Mouse (Mus musculus) lung, embryonic 14.5 days (tissue): ENCODE results near the gene Nin. TPM values are rescaled to one million over a fixed set of nuclear protein-coding genes. Genes with fewer than 3 reads are reported as not detected.

Experiments
- ATAC-seq: fragments of 200-750 bp; cut with Nextera tagmentation; 2 replicates; pipeline ENCODE4 v1.8.0; 2017; ENCODE audit warnings: mild to moderate bottlenecking, moderate TSS enrichment, moderate library complexity; ENCODE audit not compliant: insufficient read depth
- DNase-seq: peaks from one replicate; pipeline ENCODE4 v3.0.0-alpha.2; 2015
- H3K27ac ChIP-seq: fragments of 300-500 bp; sonication (generic); 2 replicates; pipeline ENCODE4 v1.5.1; 2014; ENCODE audit warnings: low read depth, mild to moderate bottlenecking, moderate library complexity
- H3K27me3 ChIP-seq: fragments of 300-500 bp; sonication (generic); 2 replicates; pipeline ENCODE4 v1.6.1; 2014; ENCODE audit warnings: low read length, control low read depth; ENCODE audit not compliant: insufficient read depth
- H3K36me3 ChIP-seq: fragments of 300-500 bp; sonication (generic); 2 replicates; pipeline ENCODE4 v1.6.1; 2014; ENCODE audit warnings: control low read depth; ENCODE audit not compliant: insufficient read depth
- H3K4me1 ChIP-seq: fragments of 300-500 bp; sonication (generic); 2 replicates; pipeline ENCODE4 v1.6.1; 2014; ENCODE audit warnings: antibody characterized with exemption, control low read depth; ENCODE audit not compliant: insufficient read depth
- H3K4me2 ChIP-seq: fragments of 300-500 bp; sonication (generic); 2 replicates; pipeline ENCODE4 v1.6.1; 2014; ENCODE audit warnings: mild to moderate bottlenecking
- H3K4me3 ChIP-seq: fragments of 300-500 bp; sonication (generic); 2 replicates; pipeline ENCODE4 v1.5.1; 2014; ENCODE audit warnings: low read depth, low read length
- H3K9ac ChIP-seq: fragments of 300-500 bp; sonication (generic); 2 replicates; pipeline ENCODE4 v1.6.1; 2014
- H3K9me3 ChIP-seq: fragments of 300-500 bp; sonication (generic); 2 replicates; pipeline ENCODE4 v1.6.1; 2016; ENCODE audit warnings: low read depth, low read length, control low read depth
- CTCF ChIP-seq: IDR thresholded peaks from 2 replicates; pipeline ENCODE4 v1.5.1; 2016; ENCODE audit warnings: antibody characterized with exemption, low read depth
- WGBS: fragments of 180-500 bp; shearing (Covaris S2); extraction: QIAGEN DNeasy Blood & Tissue Kit; methylation state at CpG from one replicate; pipeline ENCODE4 v1.1.7; 2014; 5-methylcytosine and 5-hydroxymethylcytosine counted together
- polyA plus RNA-seq: library from polyadenylated mRNA; unstranded; fragments of >200 nt; fragmentation: Nextera tagmentation; extraction: Ambion mirVana; gene quantifications from 2 replicates; pipeline ENCODE4 v1.2.1, GENCODE M21; 2014

The Nin gene
- polyA plus RNA-seq, 1 experiment from 2014 or later = 25.1 TPM

GRCm38 (mm10) chr12:70102426-70102825, 11.1 kb downstream of the Nin start:
- WGBS = 84% methylated on average over 9 of the region's 9 CpGs

GRCm38 (mm10) chr12:70101823-70102222, 11.7 kb downstream of the Nin start:
- Histone ChIP-seq H3K4me3 (no peak overlapping the region), H3K27ac (no peak overlapping the region), H3K9ac (no peak overlapping the region), H3K4me2 (no peak overlapping the region), H3K27me3 (no peaks in the 10 kb centered on the region), H3K36me3 (peaks cover 9% of the 10 kb centered on the region; the same call in 1 of the 2 replicates), H3K9me3 (no peaks in the 10 kb centered on the region), H3K4me1 (0 out of 2 replicates have a peak, but pooled peaks cover 3% of the 10 kb centered on the region)
- TF ChIP-seq CTCF = no peak
- DNase-seq = no peak
- WGBS = 74% methylated on average over 5 of the region's 5 CpGs
- ATAC-seq = no peak

More at GRCm38 (mm10) chr12:70102426-70102825, 11.1 kb downstream of the Nin start:
- no peaks in the 10 kb centered on the region for H3K27me3 ChIP-seq
- ATAC-seq (no peak), DNase-seq (no peak)
- H3K4me2 ChIP-seq = no peak overlapping the region
- TF ChIP-seq CTCF = no peak
- no peak overlapping the region for H3K4me3 ChIP-seq
- H3K4me1 ChIP-seq = 0 out of 2 replicates have a peak, but pooled peaks cover 3% of the 10 kb centered on the region
- no peaks in the 10 kb centered on the region for H3K9me3 ChIP-seq
- no peak overlapping the region for H3K27ac ChIP-seq
- peaks cover 9% of the 10 kb centered on the region; the same call in 1 of the 2 replicates for H3K36me3 ChIP-seq
- no peak overlapping the region for H3K9ac ChIP-seq

- ATAC-seq = no peak
Observed at GRCm38 (mm10) chr12:70097901-70098300, 15.6 kb downstream of the Nin start.

GRCm38 (mm10) chr12:70097316-70097715, 16.2 kb downstream of the Nin start:
- no peak overlapping the region for H3K4me2 ChIP-seq
- no peak overlapping the region for H3K4me3 ChIP-seq
- H3K27ac ChIP-seq = no peak overlapping the region
- peaks cover 6% of the 10 kb centered on the region; the same call in 1 of the 2 replicates for H3K36me3 ChIP-seq
- H3K9ac ChIP-seq = no peak overlapping the region
- no peaks in the 10 kb centered on the region for H3K9me3 ChIP-seq
- TF ChIP-seq CTCF = no peak
- H3K4me1 ChIP-seq = no peaks in the 10 kb centered on the region
- WGBS = 82% methylated on average over 3 of the region's 3 CpGs
- DNase-seq (no peak), ATAC-seq (no peak)
- no peaks in the 10 kb centered on the region for H3K27me3 ChIP-seq

More at GRCm38 (mm10) chr12:70097901-70098300, 15.6 kb downstream of the Nin start:
- Histone ChIP-seq H3K9ac (no peak overlapping the region), H3K9me3 (no peaks in the 10 kb centered on the region), H3K4me3 (no peak overlapping the region), H3K4me2 (no peak overlapping the region), H3K27me3 (no peaks in the 10 kb centered on the region), H3K36me3 (peaks cover 9% of the 10 kb centered on the region; the same call in 1 of the 2 replicates), H3K4me1 (no peaks in the 10 kb centered on the region), H3K27ac (no peak overlapping the region)
- DNase-seq = no peak
- 88% methylated on average over 7 of the region's 7 CpGs for WGBS
- no peak for TF ChIP-seq CTCF

GRCm38 (mm10) chr12:70093266-70093893, 20.1 kb downstream of the Nin start:
- no peaks in the 10 kb centered on the region for H3K9me3 ChIP-seq
- whole genome bisulfite sequencing = 59% methylated on average over 6 of the region's 6 CpGs
- ATAC-seq = no peak
- no peak overlapping the region for H3K9ac ChIP-seq
- DNase-seq = no peak
- TF ChIP-seq CTCF = no peak
- H3K36me3 ChIP-seq = 0 out of 2 replicates have a peak, but pooled peaks cover under 1% of the 10 kb centered on the region
- H3K4me1 ChIP-seq = no peaks in the 10 kb centered on the region
- H3K4me2 ChIP-seq = no peak overlapping the region
- no peaks in the 10 kb centered on the region for H3K27me3 ChIP-seq
- no peak overlapping the region for H3K4me3 ChIP-seq
- H3K27ac ChIP-seq = no peak overlapping the region

- 67% methylated on average over 4 of the region's 4 CpGs for WGBS
Observed at GRCm38 (mm10) chr12:70088297-70088696, 25.2 kb downstream of the Nin start.

GRCm38 (mm10) chr12:70085351-70085750, 28.2 kb downstream of the Nin start:
- Histone ChIP-seq H3K36me3 (0 out of 2 replicates have a peak, but pooled peaks cover 6% of the 10 kb centered on the region), H3K9ac (no peak overlapping the region), H3K27me3 (no peaks in the 10 kb centered on the region), H3K4me3 (no peak overlapping the region), H3K27ac (no peak overlapping the region), H3K9me3 (no peaks in the 10 kb centered on the region), H3K4me2 (no peak overlapping the region), H3K4me1 (no peaks in the 10 kb centered on the region)
- WGBS = 74% methylated on average over 3 of the region's 3 CpGs
- no peak for TF ChIP-seq CTCF
- no peak for DNase-seq
- ATAC-seq = no peak

More at GRCm38 (mm10) chr12:70088297-70088696, 25.2 kb downstream of the Nin start:
- Histone ChIP-seq H3K27ac (no peak overlapping the region), H3K27me3 (no peaks in the 10 kb centered on the region), H3K4me3 (no peak overlapping the region), H3K4me2 (no peak overlapping the region), H3K36me3 (0 out of 2 replicates have a peak, but pooled peaks cover 6% of the 10 kb centered on the region), H3K9ac (no peak overlapping the region), H3K9me3 (no peaks in the 10 kb centered on the region), H3K4me1 (no peaks in the 10 kb centered on the region)
- DNase-seq (no peak), ATAC-seq (no peak)
- no peak for TF ChIP-seq CTCF
